Mouse (Mus musculus) kidney, embryonic 15.5 days (tissue): ENCODE results near the gene Kif24. TPM values are rescaled to one million over a fixed set of nuclear protein-coding genes. Genes with fewer than 3 reads are reported as not detected.

Experiments
- ATAC-seq: fragments of 200-750 bp; cut with Nextera tagmentation; replicated peaks from 2 replicates; pipeline ENCODE4 v1.8.0; 2017; ENCODE audit warnings: moderate TSS enrichment; ENCODE audit not compliant: low FRiP score
- H3K27ac ChIP-seq: fragments of 300-500 bp; sonication (generic); 2 replicates; pipeline ENCODE4 v1.5.1; 2015; ENCODE audit warnings: mild to moderate bottlenecking, inconsistent platforms
- H3K27me3 ChIP-seq: fragments of 300-500 bp; sonication (generic); 2 replicates; pipeline ENCODE4 v1.6.1; 2015; ENCODE audit warnings: inconsistent platforms
- H3K36me3 ChIP-seq: fragments of 300-500 bp; sonication (generic); 2 replicates; pipeline ENCODE4 v1.6.1; 2015; ENCODE audit warnings: inconsistent platforms
- H3K4me1 ChIP-seq: fragments of 300-500 bp; sonication (generic); 2 replicates; pipeline ENCODE4 v1.6.1; 2015; ENCODE audit warnings: inconsistent platforms
- H3K4me2 ChIP-seq: fragments of 300-500 bp; sonication (generic); 2 replicates; pipeline ENCODE4 v1.6.1; 2015; ENCODE audit warnings: moderate library complexity, mild to moderate bottlenecking, inconsistent platforms
- H3K4me3 ChIP-seq: fragments of 300-500 bp; sonication (generic); replicated peaks from 2 replicates; pipeline ENCODE4 v1.5.1; 2015; ENCODE audit warnings: mild to moderate bottlenecking, inconsistent platforms
- H3K9ac ChIP-seq: fragments of 300-500 bp; sonication (generic); 2 replicates; pipeline ENCODE4 v1.6.1; 2015; ENCODE audit warnings: mild to moderate bottlenecking, inconsistent platforms
- H3K9me3 ChIP-seq: fragments of 300-500 bp; sonication (generic); replicated peaks from 2 replicates; pipeline ENCODE4 v1.6.1; 2016; ENCODE audit warnings: inconsistent platforms
- WGBS: fragments of 180-500 bp; shearing (Covaris S2); methylation state at CpG from one replicate; pipeline ENCODE4 v1.1.7; 2015; ENCODE audit warnings: mixed read lengths; 5-methylcytosine and 5-hydroxymethylcytosine counted together
- polyA plus RNA-seq: library from polyadenylated mRNA; unstranded; fragments of >200 nt; fragmentation: Nextera tagmentation; extraction: Ambion mirVana; gene quantifications from 2 replicates; pipeline ENCODE4 v1.2.1, GENCODE M21; 2015

Gene Kif24
- polyA plus RNA-seq, 1 experiment from 2014 or later = 7.9 TPM

DNA sequence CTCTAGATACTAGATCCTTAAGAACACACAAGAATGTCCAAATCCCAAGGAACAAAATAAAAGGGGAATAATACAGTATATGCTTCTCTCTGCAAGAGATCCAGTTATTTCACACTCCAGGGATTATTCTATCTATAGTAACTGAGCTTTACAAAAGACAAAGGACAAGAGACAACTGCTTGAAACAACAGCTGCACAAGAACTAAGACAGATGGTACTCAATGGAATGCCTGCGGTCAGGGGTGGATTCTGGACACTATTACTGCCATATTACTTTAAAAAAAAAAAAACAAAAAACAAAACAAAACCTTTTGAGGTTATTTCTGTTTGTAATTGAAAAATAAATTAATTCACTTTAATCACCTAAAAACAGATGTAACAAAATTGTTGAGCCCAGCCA lies 4.0 kb downstream of the Kif24 start:
- Histone ChIP-seq H3K36me3 (0 out of 2 replicates have a peak, but pooled peaks cover 5% of the 10 kb centered on the region), H3K4me3 (no peak overlapping the region), H3K9ac (no peak overlapping the region), H3K27ac (no peak overlapping the region), H3K27me3 (no peaks in the 10 kb centered on the region), H3K4me2 (no peak overlapping the region), H3K9me3 (no peaks in the 10 kb centered on the region), H3K4me1 (peaks cover 15% of the 10 kb centered on the region)
- WGBS = 93% methylated on average over 1 of the region's 1 CpGs
- ATAC-seq = no peak

DNA sequence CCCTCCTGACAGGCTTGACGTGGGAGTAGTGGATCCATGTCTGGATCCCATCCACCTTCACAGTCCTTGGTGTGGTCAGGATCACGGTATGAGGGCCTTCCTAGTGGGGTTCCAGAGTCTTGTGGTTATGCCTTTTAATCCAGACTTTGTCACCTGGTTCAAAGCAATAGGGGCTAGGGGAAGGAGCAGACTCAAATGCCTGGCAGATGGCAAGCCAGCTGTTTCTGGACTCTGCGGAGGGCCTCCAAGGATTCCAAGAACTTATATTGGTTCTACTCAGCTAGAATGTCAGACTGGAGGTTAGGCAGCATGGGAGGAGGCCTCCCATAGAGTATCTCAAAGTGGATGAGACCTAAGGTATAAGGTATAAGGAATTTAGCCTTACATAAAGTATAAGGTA lies 17.1 kb downstream of the Kif24 start:
- no peaks in the 10 kb centered on the region for H3K4me1 ChIP-seq
- H3K9ac ChIP-seq = no peak overlapping the region
- no peaks in the 10 kb centered on the region for H3K27me3 ChIP-seq
- H3K27ac ChIP-seq = no peak overlapping the region
- H3K4me3 ChIP-seq = no peak overlapping the region
- no peak for ATAC-seq
- WGBS = 95% methylated on average over 3 of the region's 3 CpGs
- no peak overlapping the region for H3K4me2 ChIP-seq
- H3K36me3 ChIP-seq = peaks cover 14% of the 10 kb centered on the region; the same call in 1 of the 2 replicates
- H3K9me3 ChIP-seq = no peaks in the 10 kb centered on the region

DNA sequence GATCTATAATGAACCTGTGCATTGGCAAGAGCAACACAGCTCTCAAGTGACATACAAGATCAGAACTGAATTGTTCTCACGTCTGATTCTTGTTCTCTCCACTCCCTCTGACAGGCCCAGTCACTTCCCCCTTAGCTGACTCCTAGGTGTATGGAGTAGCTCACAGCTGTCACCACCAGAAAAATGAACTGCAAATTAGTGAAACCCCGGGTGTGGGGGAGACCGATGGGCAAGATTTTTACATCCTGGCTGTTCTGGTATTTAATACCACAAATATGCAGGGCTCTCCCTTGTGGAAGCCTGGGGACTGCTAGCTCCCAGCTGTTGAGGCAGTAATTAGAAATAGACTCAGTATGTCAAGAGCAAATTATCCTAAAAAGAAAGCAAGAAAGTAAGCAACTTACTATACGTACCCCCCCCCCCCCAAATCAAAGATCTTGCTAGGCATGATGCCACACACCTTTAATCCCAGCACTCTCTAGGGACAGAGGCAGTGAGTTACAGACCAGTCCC lies 21.8 kb downstream of the Kif24 start:
- Histone ChIP-seq H3K4me2 (no peak overlapping the region), H3K36me3 (0 out of 2 replicates have a peak, but pooled peaks cover 7% of the 10 kb centered on the region), H3K27ac (no peak overlapping the region), H3K27me3 (no peaks in the 10 kb centered on the region), H3K9ac (no peak overlapping the region), H3K4me3 (no peak overlapping the region), H3K4me1 (no peaks in the 10 kb centered on the region), H3K9me3 (no peaks in the 10 kb centered on the region)
- ATAC-seq = no peak
- WGBS = 71% methylated on average over 4 of the region's 4 CpGs

DNA sequence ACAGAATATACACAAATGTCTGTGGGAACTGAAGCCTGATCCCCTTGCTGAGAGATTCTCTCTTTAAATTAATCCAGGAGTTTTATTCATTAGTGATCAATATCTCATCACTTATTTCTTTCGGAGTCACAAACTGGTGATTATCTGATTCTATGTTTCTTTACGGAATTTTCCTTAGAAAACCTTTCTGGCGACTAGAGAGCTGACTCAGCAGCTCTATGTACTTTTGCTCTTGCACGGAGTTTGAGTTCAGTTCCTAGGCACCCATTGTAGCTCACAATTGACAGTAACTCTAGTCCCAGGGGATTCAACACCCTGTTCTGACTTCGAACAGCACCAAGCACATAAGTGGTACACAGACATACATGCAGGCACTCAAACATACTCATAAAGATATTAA lies 25.8 kb downstream of the Kif24 start:
- H3K27me3 ChIP-seq = no peaks in the 10 kb centered on the region
- H3K4me1 ChIP-seq = no peaks in the 10 kb centered on the region
- 80% methylated on average over 5 of the region's 5 CpGs for WGBS
- H3K27ac ChIP-seq = no peak overlapping the region
- ATAC-seq = no peak
- H3K36me3 ChIP-seq = 0 out of 2 replicates have a peak, but pooled peaks cover 4% of the 10 kb centered on the region
- H3K4me3 ChIP-seq = no peak overlapping the region
- H3K9ac ChIP-seq = no peak overlapping the region
- H3K9me3 ChIP-seq = no peaks in the 10 kb centered on the region
- H3K4me2 ChIP-seq = no peak overlapping the region

DNA sequence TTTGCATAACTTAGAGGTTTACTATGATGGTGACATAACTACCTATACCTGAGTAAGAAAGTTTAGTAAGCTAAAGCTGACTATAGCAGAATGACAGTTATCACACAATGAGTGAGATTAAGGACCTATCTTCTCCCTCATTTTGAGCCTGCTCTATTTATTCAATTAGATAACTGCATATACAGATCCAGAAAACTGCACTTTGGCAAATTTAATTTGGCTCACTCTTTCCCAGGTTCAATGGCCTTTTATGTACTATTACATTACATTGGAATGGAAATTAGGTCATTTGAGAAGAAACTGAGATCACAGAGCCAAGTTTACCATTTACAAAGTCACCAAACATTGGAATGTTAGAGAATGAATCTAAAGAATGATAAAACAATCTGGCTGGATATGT lies 47.7 kb downstream of the Kif24 start:
- Histone ChIP-seq H3K9ac (no peak overlapping the region), H3K27ac (no peak overlapping the region), H3K36me3 (0 out of 2 replicates have a peak, but pooled peaks cover 6% of the 10 kb centered on the region), H3K27me3 (no peaks in the 10 kb centered on the region), H3K9me3 (no peaks in the 10 kb centered on the region), H3K4me3 (no peak overlapping the region), H3K4me1 (no peaks in the 10 kb centered on the region), H3K4me2 (no peak overlapping the region)
- ATAC-seq = no peak

DNA sequence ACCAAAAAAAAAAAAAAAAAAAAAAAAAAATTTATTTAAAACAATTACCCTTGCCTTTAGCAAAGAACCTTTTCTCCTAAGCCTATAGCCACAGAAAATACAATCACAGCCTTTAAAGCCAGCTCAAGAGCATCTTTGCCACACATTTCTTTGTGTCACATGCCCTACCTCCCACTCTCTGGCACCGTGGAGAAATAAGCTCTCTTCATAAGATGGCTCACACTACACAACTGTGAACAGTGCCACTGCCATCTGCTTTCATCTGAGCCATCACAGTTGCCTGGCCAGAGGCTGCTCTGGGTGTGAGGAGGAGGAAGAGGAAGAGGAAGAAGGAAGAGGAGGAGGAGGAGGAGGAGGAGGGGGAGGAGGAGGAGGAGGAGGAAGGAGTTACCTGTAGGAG lies 55.3 kb downstream of the Kif24 start:
- ATAC-seq = no peak
- WGBS = 89% methylated on average over 1 of the region's 1 CpGs
- no peak overlapping the region for H3K9ac ChIP-seq

DNA sequence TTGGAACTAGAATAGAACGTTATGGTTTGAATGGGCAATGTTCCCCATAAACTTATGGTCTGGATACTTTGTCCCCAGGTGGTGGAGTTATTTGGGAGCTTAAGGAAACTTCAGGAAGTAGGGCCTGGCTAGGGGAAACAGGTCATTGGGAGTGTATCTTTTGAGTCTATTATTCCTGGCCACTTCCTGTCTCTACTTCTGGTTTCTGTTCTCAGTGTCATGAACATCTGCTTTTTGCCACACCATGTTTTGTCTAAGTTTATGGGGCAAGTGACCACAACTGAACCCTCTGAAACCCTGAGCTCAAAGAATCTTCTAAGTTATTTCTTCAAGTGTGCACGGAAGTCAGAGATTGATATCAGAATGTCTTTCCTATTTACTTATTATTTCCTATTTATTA lies 57.3 kb downstream of the Kif24 start:
- H3K27ac ChIP-seq = no peak overlapping the region
- no peaks in the 10 kb centered on the region for H3K9me3 ChIP-seq
- WGBS = 94% methylated on average over 2 of the region's 2 CpGs
- no peaks in the 10 kb centered on the region for H3K4me1 ChIP-seq
- no peaks in the 10 kb centered on the region for H3K27me3 ChIP-seq
- no peak for ATAC-seq
- H3K4me3 ChIP-seq = no peak overlapping the region
- no peak overlapping the region for H3K4me2 ChIP-seq
- H3K36me3 ChIP-seq = peaks cover 41% of the 10 kb centered on the region
- no peak overlapping the region for H3K9ac ChIP-seq

More for the DNA sequence above, 55.3 kb downstream of the Kif24 start:
- H3K4me1 ChIP-seq = no peaks in the 10 kb centered on the region
- no peak overlapping the region for H3K4me3 ChIP-seq
- no peak overlapping the region for H3K4me2 ChIP-seq
- H3K9me3 ChIP-seq = no peaks in the 10 kb centered on the region
- no peak overlapping the region for H3K27ac ChIP-seq
- peaks cover 28% of the 10 kb centered on the region for H3K36me3 ChIP-seq
- no peaks in the 10 kb centered on the region for H3K27me3 ChIP-seq

DNA sequence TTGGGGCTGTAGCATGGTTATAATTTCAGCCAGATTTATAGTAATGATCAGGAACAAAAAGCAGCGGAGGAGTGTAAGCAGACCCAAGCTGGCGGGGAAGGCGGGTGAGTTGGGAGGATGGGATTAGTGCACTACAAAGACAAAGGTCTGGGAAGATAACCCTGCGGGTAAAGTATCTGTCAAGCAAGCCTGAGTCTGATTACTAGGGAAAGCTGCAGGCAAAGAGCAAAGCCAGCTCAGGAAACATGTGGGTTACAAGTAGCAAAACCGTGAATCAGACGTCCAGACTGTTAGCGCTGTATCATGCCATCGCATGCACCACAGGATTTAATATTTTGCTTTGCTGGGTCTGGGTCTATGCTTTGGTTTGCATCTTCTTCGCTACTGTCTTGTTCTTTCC lies 58.1 kb downstream of the Kif24 start:
- no peak overlapping the region for H3K9ac ChIP-seq
- no peak overlapping the region for H3K4me2 ChIP-seq
- no peaks in the 10 kb centered on the region for H3K4me1 ChIP-seq
- no peak overlapping the region for H3K27ac ChIP-seq
- H3K9me3 ChIP-seq = no peaks in the 10 kb centered on the region
- WGBS = 84% methylated on average over 9 of the region's 9 CpGs
- no peak overlapping the region for H3K4me3 ChIP-seq
- H3K27me3 ChIP-seq = no peaks in the 10 kb centered on the region
- ATAC-seq = no peak
- H3K36me3 ChIP-seq = peaks cover 41% of the 10 kb centered on the region

DNA sequence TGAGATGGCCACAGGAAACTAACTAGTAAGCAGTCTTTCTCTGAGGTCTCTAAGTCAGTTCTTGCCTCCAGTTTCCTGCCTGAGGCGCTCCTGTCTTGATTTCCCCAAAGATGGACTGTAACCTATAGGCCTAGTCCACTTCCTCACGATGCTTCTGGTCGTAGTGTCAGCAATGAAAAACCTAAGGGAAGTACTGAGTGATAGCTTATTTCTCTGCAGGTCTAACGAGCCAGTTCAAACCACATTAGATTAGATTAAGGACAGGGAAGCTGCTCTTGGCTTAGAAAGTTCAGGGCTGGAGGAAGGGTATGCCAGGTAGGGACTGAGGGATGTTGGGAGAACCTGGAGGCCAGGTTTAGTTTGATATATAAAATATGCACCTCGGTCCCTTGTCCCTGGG lies 63.1 kb downstream of the Kif24 start:
- no peak for ATAC-seq
- H3K27ac ChIP-seq = no peak overlapping the region
- no peak overlapping the region for H3K9ac ChIP-seq
- 91% methylated on average over 5 of the region's 5 CpGs for WGBS
- H3K4me1 ChIP-seq = no peaks in the 10 kb centered on the region
- H3K4me2 ChIP-seq = no peak overlapping the region
- H3K36me3 ChIP-seq = peaks cover 56% of the 10 kb centered on the region
- H3K9me3 ChIP-seq = no peaks in the 10 kb centered on the region
- no peak overlapping the region for H3K4me3 ChIP-seq
- H3K27me3 ChIP-seq = no peaks in the 10 kb centered on the region

DNA sequence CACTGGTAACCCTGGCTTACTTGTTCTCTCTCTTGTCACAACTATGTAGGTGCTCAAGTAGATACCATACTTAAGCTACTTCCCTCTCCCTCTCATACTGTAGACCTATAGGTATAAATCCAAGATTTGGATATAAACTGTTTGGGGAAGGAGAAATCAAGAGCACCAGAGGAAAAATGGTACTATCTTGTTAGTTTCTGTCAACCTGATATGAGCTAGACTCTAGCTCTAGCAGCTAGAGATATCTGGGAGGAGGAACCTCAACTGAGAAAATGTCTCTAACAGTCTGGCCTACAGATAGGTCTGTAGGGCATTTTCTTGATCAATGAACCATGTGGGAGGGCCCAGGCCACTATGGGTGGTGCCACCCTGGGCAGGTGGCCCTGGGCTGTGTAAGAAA lies 63.5 kb downstream of the Kif24 start:
- Histone ChIP-seq H3K4me3 (no peak overlapping the region), H3K27ac (no peak overlapping the region), H3K9ac (no peak overlapping the region), H3K9me3 (no peaks in the 10 kb centered on the region), H3K27me3 (no peaks in the 10 kb centered on the region), H3K36me3 (peaks cover 55% of the 10 kb centered on the region), H3K4me1 (no peaks in the 10 kb centered on the region), H3K4me2 (no peak overlapping the region)
- no peak for ATAC-seq

DNA sequence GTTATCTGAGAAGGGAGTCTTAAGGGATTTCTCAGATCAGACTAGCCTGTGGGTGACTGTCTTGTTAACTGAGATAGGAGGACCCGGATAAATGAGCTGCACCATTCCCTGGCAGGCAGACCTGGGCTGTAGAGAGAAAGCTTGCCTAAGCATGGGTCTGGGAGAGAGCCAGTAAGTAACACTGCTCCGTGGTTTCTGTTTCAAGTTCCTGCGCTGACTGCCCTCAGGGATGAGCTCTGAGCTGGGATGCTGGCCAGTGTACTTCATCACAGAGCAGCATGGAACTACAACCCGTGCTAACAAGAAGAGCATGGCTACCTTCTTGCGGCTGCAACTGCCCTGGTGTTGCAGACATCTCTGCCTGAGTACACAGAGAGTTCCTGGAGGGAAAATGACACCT lies 64.8 kb downstream of the Kif24 start:
- no peaks in the 10 kb centered on the region for H3K9me3 ChIP-seq
- 84% methylated on average over 5 of the region's 5 CpGs for WGBS
- no peak overlapping the region for H3K4me3 ChIP-seq
- no peak overlapping the region for H3K4me2 ChIP-seq
- H3K36me3 ChIP-seq = peaks cover 67% of the 10 kb centered on the region
- no peak overlapping the region for H3K9ac ChIP-seq
- no peaks in the 10 kb centered on the region for H3K4me1 ChIP-seq
- no peak for ATAC-seq
- no peak overlapping the region for H3K27ac ChIP-seq
- H3K27me3 ChIP-seq = no peaks in the 10 kb centered on the region

DNA sequence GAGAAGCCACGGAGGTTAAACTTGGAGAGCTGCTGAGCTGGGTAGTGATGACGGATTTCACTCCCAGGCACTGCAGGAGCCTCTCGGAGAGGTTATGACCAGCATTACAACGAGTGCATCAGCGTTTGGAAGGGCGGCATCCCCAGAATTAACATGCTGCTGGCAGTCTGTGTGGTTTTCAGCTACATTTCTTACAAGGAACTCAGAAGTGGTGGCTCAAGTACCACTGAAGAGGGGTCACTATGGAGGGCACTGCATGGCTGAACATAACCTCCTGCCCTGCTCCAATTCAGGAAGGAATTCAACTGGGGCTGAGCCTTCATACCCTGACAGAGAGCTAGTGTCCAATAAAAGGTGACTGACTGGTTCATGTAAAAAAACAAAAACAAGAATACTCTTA lies 66.3 kb downstream of the Kif24 start:
- no peaks in the 10 kb centered on the region for H3K9me3 ChIP-seq
- H3K36me3 ChIP-seq = peaks cover 68% of the 10 kb centered on the region
- H3K9ac ChIP-seq = no peak overlapping the region
- H3K27me3 ChIP-seq = no peaks in the 10 kb centered on the region
- no peak overlapping the region for H3K4me3 ChIP-seq
- no peak overlapping the region for H3K4me2 ChIP-seq
- 90% methylated on average over 6 of the region's 6 CpGs for WGBS
- ATAC-seq = no peak
- no peak overlapping the region for H3K27ac ChIP-seq
- no peaks in the 10 kb centered on the region for H3K4me1 ChIP-seq

DNA sequence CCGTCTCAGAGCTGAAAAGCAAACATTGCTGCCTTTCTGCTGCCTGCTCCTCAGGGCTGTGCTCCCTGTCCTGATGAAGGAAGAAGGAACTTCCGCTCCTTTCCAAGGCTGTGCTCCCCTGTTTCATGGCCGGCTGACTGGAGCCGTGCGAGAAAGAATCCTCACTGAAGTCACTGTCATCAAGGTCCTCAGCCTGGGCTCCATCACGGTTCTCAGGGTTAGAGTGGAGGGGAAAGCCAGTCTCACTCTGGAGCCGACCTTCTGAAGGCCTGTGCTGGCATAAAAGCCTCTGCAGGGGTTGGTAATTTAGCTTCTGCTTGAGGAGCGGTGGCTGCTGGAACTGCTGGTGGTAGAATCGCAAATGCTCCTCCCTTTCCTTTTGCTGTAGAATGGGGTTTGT lies 70.0 kb downstream of the Kif24 start:
- no peaks in the 10 kb centered on the region for H3K4me1 ChIP-seq
- peaks cover 90% of the 10 kb centered on the region for H3K36me3 ChIP-seq
- H3K4me3 ChIP-seq = no peak overlapping the region
- no peak for ATAC-seq
- H3K27me3 ChIP-seq = no peaks in the 10 kb centered on the region
- no peak overlapping the region for H3K27ac ChIP-seq
- WGBS = 78% methylated on average over 9 of the region's 9 CpGs
- no peaks in the 10 kb centered on the region for H3K9me3 ChIP-seq
- H3K9ac ChIP-seq = no peak overlapping the region
- no peak overlapping the region for H3K4me2 ChIP-seq
